Mouse (Mus musculus) liver, postnatal 0 days (tissue): ENCODE results near the gene Mrpl9.

ENCODE experiments used
- CTCF ChIP-seq: sonication (generic); IDR thresholded peaks from 2 replicates; pipeline ENCODE4 v1.5.1; 2016; ENCODE audit warnings: antibody characterized with exemption, low read depth
- EP300 ChIP-seq: IDR thresholded peaks from 2 replicates; pipeline ENCODE4 v1.6.1; 2016; ENCODE audit warnings: antibody characterized with exemption, low read depth, mild to moderate bottlenecking

GRCm38 (mm10) chr3:94487581-94487980, 44.5 kb downstream of the Mrpl9 start:
- TF ChIP-seq CTCF (no peak), EP300 (no peak)
